Mouse (Mus musculus) hindbrain, embryonic 15.5 days (tissue): ENCODE measurements around the gene Krtap10-4. TPM values are rescaled to one million over a fixed set of nuclear protein-coding genes. Genes with fewer than 3 reads are reported as not detected.
"Not testable (repeated sequence)": the region's sequence is repeated elsewhere in the genome, so short reads cannot be mapped to it uniquely, and the experiment has no call there.

ENCODE experiments used
- ATAC-seq: fragments of 200-750 bp; cut with Nextera tagmentation; 2 replicates; pipeline ENCODE4 v1.8.0; 2017; ENCODE audit warnings: low read depth, moderate number of reproducible peaks, moderate TSS enrichment; ENCODE audit not compliant: low FRiP score
- H3K27ac ChIP-seq: fragments of 300-500 bp; sonication (generic); replicated peaks from 2 replicates; pipeline ENCODE4 v1.5.1; 2015; ENCODE audit warnings: mild to moderate bottlenecking, inconsistent platforms
- H3K27me3 ChIP-seq: fragments of 300-500 bp; sonication (generic); 2 replicates; pipeline ENCODE4 v1.6.1; 2015; ENCODE audit warnings: control low read depth, inconsistent platforms
- H3K36me3 ChIP-seq: fragments of 300-500 bp; sonication (generic); 2 replicates; pipeline ENCODE4 v1.6.1; 2015; ENCODE audit warnings: control low read depth, inconsistent platforms
- H3K4me1 ChIP-seq: fragments of 300-500 bp; sonication (generic); replicated peaks from 2 replicates; pipeline ENCODE4 v1.6.1; 2015; ENCODE audit warnings: control low read depth, inconsistent platforms
- H3K4me2 ChIP-seq: fragments of 300-500 bp; sonication (generic); 2 replicates; pipeline ENCODE4 v1.6.1; 2015; ENCODE audit warnings: moderate library complexity, mild to moderate bottlenecking, inconsistent platforms
- H3K4me3 ChIP-seq: fragments of 300-500 bp; sonication (generic); 2 replicates; pipeline ENCODE4 v1.5.1; 2015; ENCODE audit warnings: mild to moderate bottlenecking, inconsistent platforms
- H3K9ac ChIP-seq: fragments of 300-500 bp; sonication (generic); 2 replicates; pipeline ENCODE4 v1.6.1; 2015; ENCODE audit warnings: inconsistent platforms
- H3K9me3 ChIP-seq: fragments of 300-500 bp; sonication (generic); 2 replicates; pipeline ENCODE4 v1.6.1; 2016; ENCODE audit warnings: control low read depth, inconsistent platforms
- WGBS: fragments of 180-500 bp; shearing (Covaris S2); methylation state at CpG from one replicate; pipeline ENCODE4 v1.1.7; 2015; 5-methylcytosine and 5-hydroxymethylcytosine counted together
- polyA plus RNA-seq: library from polyadenylated mRNA; unstranded; fragments of >200 nt; fragmentation: Nextera tagmentation; extraction: Ambion mirVana; gene quantifications from 2 replicates; pipeline ENCODE4 v1.2.1, GENCODE M21; 2015

The Krtap10-4 gene
- polyA plus RNA-seq, 1 experiment from 2014 or later: not detected

DNA sequence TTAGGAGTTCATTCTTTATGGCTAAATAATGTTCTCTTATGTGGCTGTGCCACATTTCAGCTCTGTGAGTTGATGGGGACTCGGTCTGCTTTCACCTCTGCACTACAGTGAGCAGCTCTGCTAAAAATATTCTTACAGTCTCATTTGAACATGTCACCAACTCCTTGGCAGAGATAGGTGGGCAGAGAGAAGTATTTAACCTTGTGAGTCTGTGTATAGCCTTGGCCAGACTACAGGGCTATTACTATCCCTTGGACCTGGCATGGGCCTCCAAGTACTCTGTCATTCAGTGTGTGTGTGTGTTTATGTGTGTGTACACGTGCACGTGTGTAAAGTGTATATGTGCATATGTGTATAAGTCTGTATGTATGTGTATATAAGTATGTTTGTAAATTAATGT, 43.5 kb downstream of the Krtap10-4 start:
- not testable (repeated sequence) for H3K4me3 ChIP-seq, H3K9ac ChIP-seq, H3K36me3 ChIP-seq, H3K27me3 ChIP-seq, H3K4me1 ChIP-seq, ATAC-seq, H3K9me3 ChIP-seq, H3K4me2 ChIP-seq, H3K27ac ChIP-seq
- 86% methylated on average over 2 of the region's 3 CpGs for WGBS

DNA sequence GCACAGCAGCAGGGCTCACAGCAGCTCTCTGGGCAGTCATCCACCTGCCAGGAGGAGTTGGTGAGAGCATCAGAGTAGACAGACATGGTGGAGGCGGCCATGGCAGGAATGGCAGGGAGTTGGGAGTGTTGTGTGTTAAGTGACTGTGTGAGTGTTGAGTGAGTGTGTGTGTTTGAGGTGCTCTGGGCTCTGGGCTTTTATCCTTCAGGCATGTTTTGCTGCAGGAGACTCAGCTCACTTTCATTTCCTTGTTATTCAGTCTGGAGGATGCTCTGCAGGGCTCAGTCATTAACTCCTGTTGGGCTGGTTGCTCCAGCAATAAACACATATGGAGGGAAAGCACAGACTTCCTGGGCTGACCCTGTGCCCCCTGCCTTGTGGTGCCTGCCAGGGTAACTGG, 44.5 kb downstream of the Krtap10-4 start, which contains the start of gene Gm3250:
TSS of gene Gm3250 (minus strand) at position 101 of the 400 bp plus-strand sequence.
- not testable (repeated sequence) for H3K4me2 ChIP-seq, H3K27me3 ChIP-seq, H3K9me3 ChIP-seq, ATAC-seq, H3K36me3 ChIP-seq, H3K4me3 ChIP-seq, H3K4me1 ChIP-seq, H3K9ac ChIP-seq, H3K27ac ChIP-seq
- WGBS: 50% methylated on average over 1 of the region's 1 CpGs

DNA sequence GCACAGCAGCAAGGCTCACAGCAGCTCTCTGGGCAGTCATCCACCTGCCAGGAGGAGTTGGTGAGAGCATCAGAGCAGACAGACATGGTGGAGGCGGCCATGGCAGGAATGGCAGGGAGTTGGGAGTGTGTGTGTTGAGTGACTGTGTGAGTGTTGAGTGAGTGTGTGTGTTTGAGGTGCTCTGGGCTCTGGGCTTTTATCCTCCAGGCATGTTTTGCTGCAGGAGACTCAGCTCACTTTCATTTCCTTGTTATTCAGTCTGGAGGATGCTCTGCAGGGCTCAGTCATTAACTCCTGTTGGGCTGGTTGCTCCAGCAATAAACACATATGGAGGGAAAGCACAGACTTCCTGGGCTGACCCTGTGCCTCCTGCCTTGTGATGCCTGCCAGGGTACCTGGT, 50.1 kb downstream of the Krtap10-4 start, which contains the start of gene Gm7138:
TSS of gene Gm7138 (minus strand) at position 101 of the 400 bp plus-strand sequence.
- H3K9ac ChIP-seq, H3K4me1 ChIP-seq, H3K4me3 ChIP-seq, H3K27me3 ChIP-seq, H3K27ac ChIP-seq, ATAC-seq, H3K36me3 ChIP-seq, H3K9me3 ChIP-seq, H3K4me2 ChIP-seq: not testable (repeated sequence)
- 62% methylated on average over 1 of the region's 1 CpGs for WGBS

Other genes with a start within 250 kb of the Krtap10-4 start
- gene Pttg1ip, start 245.4 kb downstream of the Krtap10-4 start, polyA plus RNA-seq: 75.2 and 81.7 TPM in 2 replicates
- gene Sumo3, start 221.0 kb downstream of the Krtap10-4 start, polyA plus RNA-seq: 282 and 283 TPM in 2 replicates
- gene Gm49325, start 220.9 kb downstream of the Krtap10-4 start, polyA plus RNA-seq: 2.9 TPM in 1 of 2 replicates, not detected in the other
- gene Ube2g2, start 204.8 kb downstream of the Krtap10-4 start, polyA plus RNA-seq: 83.8 and 90.0 TPM in 2 replicates
- gene Tspear, start 140.5 kb downstream of the Krtap10-4 start, polyA plus RNA-seq: 0.99 and 1.3 TPM in 2 replicates
- not detected in 2 replicates for gene Gm19402, start 136.3 kb downstream of the Krtap10-4 start, polyA plus RNA-seq
- not detected in 2 replicates for gene Gm9508, start 129.9 kb downstream of the Krtap10-4 start, polyA plus RNA-seq
- gene Gm10272, start 120.5 kb downstream of the Krtap10-4 start, polyA plus RNA-seq: not detected in 2 replicates
- not detected in 2 replicates for gene Gm10024, start 115.6 kb downstream of the Krtap10-4 start, polyA plus RNA-seq
- gene Gm10142, start 111.3 kb downstream of the Krtap10-4 start, polyA plus RNA-seq: not detected in 2 replicates
- gene Krtap12-1, start 106.5 kb downstream of the Krtap10-4 start, polyA plus RNA-seq: not detected in 2 replicates
- not detected in 2 replicates for gene Gm10100, start 100.6 kb downstream of the Krtap10-4 start, polyA plus RNA-seq
- not detected in 2 replicates for gene Gm18596, start 84.5 kb downstream of the Krtap10-4 start, polyA plus RNA-seq
- not detected in 2 replicates for gene Gm9736, start 75.7 kb downstream of the Krtap10-4 start, polyA plus RNA-seq
- not detected in 2 replicates for gene Gm3233, start 67.4 kb downstream of the Krtap10-4 start, polyA plus RNA-seq
- gene Gm3238, start 55.8 kb downstream of the Krtap10-4 start, polyA plus RNA-seq: not detected in 2 replicates
- gene Gm7138, start 50.2 kb downstream of the Krtap10-4 start, polyA plus RNA-seq: not detected in 2 replicates
- gene Gm3250, start 44.6 kb downstream of the Krtap10-4 start, polyA plus RNA-seq: not detected in 2 replicates
- gene Gm7137, start 38.9 kb downstream of the Krtap10-4 start, polyA plus RNA-seq: not detected in 2 replicates
- not detected in 2 replicates for gene Gm9639, start 32.0 kb downstream of the Krtap10-4 start, polyA plus RNA-seq
- not detected in 2 replicates for gene Gm19668, start 28.0 kb downstream of the Krtap10-4 start, polyA plus RNA-seq
- gene Gm9507, start 15.3 kb downstream of the Krtap10-4 start, polyA plus RNA-seq: not detected in 2 replicates
- gene Gm2696, start 12.4 kb downstream of the Krtap10-4 start, polyA plus RNA-seq: not detected in 2 replicates
- gene Krtap10-10, start 8.9 kb upstream of the Krtap10-4 start, polyA plus RNA-seq: not detected in 2 replicates
- gene Gm36176, start 19.7 kb upstream of the Krtap10-4 start, polyA plus RNA-seq: not detected in 2 replicates
- gene Gm10318, start 25.8 kb upstream of the Krtap10-4 start, polyA plus RNA-seq: not detected in 2 replicates
- gene Gm3285, start 34.9 kb upstream of the Krtap10-4 start, polyA plus RNA-seq: not detected in 2 replicates
- 21.4 and 23.9 TPM in 2 replicates for gene Lrrc3, start 75.4 kb upstream of the Krtap10-4 start, polyA plus RNA-seq
- 5.4 and 7.1 TPM in 2 replicates for gene Trpm2, start 143.5 kb upstream of the Krtap10-4 start, polyA plus RNA-seq
- gene 1810043G02Rik, start 151.4 kb upstream of the Krtap10-4 start, polyA plus RNA-seq: 46.8 and 54.5 TPM in 2 replicates
- gene Pfkl, start 183.0 kb upstream of the Krtap10-4 start, polyA plus RNA-seq: 120 and 126 TPM in 2 replicates
- gene Dnmt3l, start 214.9 kb upstream of the Krtap10-4 start, polyA plus RNA-seq: not detected in 2 replicates
- gene Aire, start 216.5 kb upstream of the Krtap10-4 start, polyA plus RNA-seq: 0.51 TPM in 1 of 2 replicates, not detected in the other
- gene Icosl, start 242.2 kb upstream of the Krtap10-4 start, polyA plus RNA-seq: 0.71 and 0.96 TPM in 2 replicates